Mouse (Mus musculus) embryo, embryonic 10.5 days (tissue): ENCODE results near the gene Otop2.

ENCODE experiments used
- DNase-seq: peaks from one replicate; pipeline ENCODE4 v3.0.0-alpha.2; 2015; ENCODE audit warnings: low spot score

Gene Otop2

GRCm38 (mm10) chr11:115345515-115345914 lies 38.6 kb downstream of the Otop2 start:
- peak; percentile 73 for DNase-seq

GRCm38 (mm10) chr11:115348681-115349248 lies 41.8 kb downstream of the Otop2 start:
- DNase-seq = no peak

- DNase-seq = no peak
Measured at GRCm38 (mm10) chr11:115349976-115350375, 43.0 kb downstream of the Otop2 start.

- DNase-seq = no peak
Measured at GRCm38 (mm10) chr11:115353375-115353774, 46.4 kb downstream of the Otop2 start.

GRCm38 (mm10) chr11:115354183-115354582 lies 47.2 kb downstream of the Otop2 start:
- peak; percentile 93 for DNase-seq

- DNase-seq = peak; percentile 87
Measured at GRCm38 (mm10) chr11:115358468-115358867, 51.5 kb downstream of the Otop2 start.

- DNase-seq = no peak
Measured at GRCm38 (mm10) chr11:115359293-115359692, 52.3 kb downstream of the Otop2 start.

- DNase-seq = no peak
Measured at GRCm38 (mm10) chr11:115359726-115360125, 52.8 kb downstream of the Otop2 start.

- no peak for DNase-seq
Measured at GRCm38 (mm10) chr11:115364136-115364535, 57.2 kb downstream of the Otop2 start.

- no peak for DNase-seq
Measured at GRCm38 (mm10) chr11:115366039-115366705, 59.2 kb downstream of the Otop2 start.

- DNase-seq = no peak
Measured at GRCm38 (mm10) chr11:115366706-115367394, 59.9 kb downstream of the Otop2 start.

GRCm38 (mm10) chr11:115367395-115367944 lies 60.5 kb downstream of the Otop2 start, which contains the start of gene Hid1:
Gene Hid1 (minus strand): TSS chr11:115367756.
- peak; percentile 78 for DNase-seq

- DNase-seq = no peak
Measured at GRCm38 (mm10) chr11:115370368-115370767, 63.4 kb downstream of the Otop2 start.

- DNase-seq = no peak
Measured at GRCm38 (mm10) chr11:115371354-115371753, 64.4 kb downstream of the Otop2 start.

GRCm38 (mm10) chr11:115372015-115372414 lies 65.1 kb downstream of the Otop2 start:
- no peak for DNase-seq

GRCm38 (mm10) chr11:115372737-115373136 lies 65.8 kb downstream of the Otop2 start:
- DNase-seq = no peak

- DNase-seq = peak; percentile 57
Measured at GRCm38 (mm10) chr11:115373805-115374694, 67.1 kb downstream of the Otop2 start.

- DNase-seq = no peak
Measured at GRCm38 (mm10) chr11:115374695-115375425, 67.9 kb downstream of the Otop2 start.

- DNase-seq = no peak
Measured at GRCm38 (mm10) chr11:115376722-115377121, 69.8 kb downstream of the Otop2 start.

GRCm38 (mm10) chr11:115377254-115377653 lies 70.3 kb downstream of the Otop2 start:
- DNase-seq = no peak

- DNase-seq = no peak
Measured at GRCm38 (mm10) chr11:115377854-115378253, 70.9 kb downstream of the Otop2 start.
